Mouse (Mus musculus): ENCODE results near the gene Maml3.

DNA sequence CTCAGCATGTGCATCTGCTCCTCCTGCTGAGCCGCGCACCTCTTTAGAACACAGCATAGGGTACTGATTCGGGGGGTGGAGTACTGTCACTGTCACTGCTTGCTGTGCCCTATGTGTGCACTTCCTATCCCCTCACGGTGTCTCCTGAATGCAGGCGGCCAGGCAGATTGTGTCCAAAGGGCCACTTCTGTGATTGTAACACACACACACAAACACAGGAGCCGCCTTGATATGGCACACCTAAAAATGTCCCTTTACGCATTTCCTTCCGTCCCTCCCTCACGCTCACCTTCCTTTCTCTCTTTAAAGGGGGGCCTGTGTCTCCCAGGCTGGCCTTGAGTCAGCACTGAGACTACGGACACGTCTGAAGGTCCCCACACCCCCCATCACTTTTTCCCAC, 107.3 kb downstream of the Maml3 start:
- TF ChIP-seq CTCF (IDR thresholded peaks at IDR 0.05; ENCODE audit: borderline replicate concordance, extremely low read depth, insufficient read depth, insufficient read length) = no peak
- TF ChIP-seq POLR2A (IDR thresholded peaks at IDR 0.05; ENCODE audit: borderline replicate concordance, extremely low read depth, insufficient read depth, insufficient read length, poor library complexity, severe bottlenecking) = no peak

All from brain, embryonic 14.5 days (tissue).